Mouse (Mus musculus) olfactory bulb, adult 2 months (tissue): Measurements from ENCODE around the gene Fam53b. TPM values are rescaled to one million over a fixed set of nuclear protein-coding genes. Genes with fewer than 3 reads are reported as not detected.
A peak's percentile ranks its signal among the peaks of the same experiment; 100 is the strongest.

Experiments
- H3K27ac ChIP-seq: fragments of 200-500 bp; 2 replicates; pipeline ENCODE4 v1.5.1; 2012; ENCODE audit warnings: low read depth, low read length; ENCODE audit not compliant: insufficient read depth
- H3K4me1 ChIP-seq: fragments of 200-500 bp; 2 replicates; pipeline ENCODE4 v1.6.1; 2012; ENCODE audit warnings: low read length; ENCODE audit not compliant: control insufficient read depth, insufficient read depth
- H3K4me3 ChIP-seq: fragments of 200-500 bp; 2 replicates; pipeline ENCODE4 v1.5.1; 2012; ENCODE audit warnings: mild to moderate bottlenecking, low read depth, low read length, moderate library complexity; ENCODE audit not compliant: insufficient read depth
- CTCF ChIP-seq: fragments of 200-500 bp; IDR thresholded peaks from 2 replicates; pipeline ENCODE4 v1.5.1; 2012; ENCODE audit warnings: low read depth, mild to moderate bottlenecking, low read length, moderate library complexity; ENCODE audit not compliant: insufficient read depth
- POLR2A ChIP-seq: fragments of 200-500 bp; IDR thresholded peaks from 2 replicates; pipeline ENCODE4 v1.6.1; 2012; ENCODE audit warnings: mild to moderate bottlenecking, low read depth, low read length, moderate library complexity; ENCODE audit not compliant: insufficient read depth
- WGBS: fragments of 180-500 bp; shearing (Covaris S2); methylation state at CpG from one replicate; pipeline ENCODE4 v1.1.7; 2018; 5-methylcytosine and 5-hydroxymethylcytosine counted together
- polyA plus RNA-seq: library from polyadenylated mRNA; stranded (reverse); fragments of >200 nt; gene quantifications from 2 replicates; pipeline ENCODE4 v1.2.4, GENCODE M21; 2012; ENCODE audit warnings: low replicate concordance; ENCODE audit not compliant: missing spikeins, insufficient read depth, insufficient read length

Fam53b gene
- polyA plus RNA-seq, 1 experiment: not detected

- 88% methylated on average over 1 of the region's 1 CpGs for WGBS
- TF ChIP-seq POLR2A (no peak), CTCF (no peak)
Measured at GRCm38 (mm10) chr7:132842455-132842854, 28.8 kb upstream of the Fam53b start.

GRCm38 (mm10) chr7:132841287-132841686 lies 27.6 kb upstream of the Fam53b start:
- Histone ChIP-seq H3K4me3 (no peak overlapping the region), H3K27ac (no peak overlapping the region), H3K4me1 (peaks cover 3% of the 10 kb centered on the region; the same call in 1 of the 2 replicates)
- no peak for TF ChIP-seq CTCF
- no peak for TF ChIP-seq POLR2A
- whole genome bisulfite sequencing: 81% methylated on average over 5 of the region's 5 CpGs

More at GRCm38 (mm10) chr7:132842455-132842854, 28.8 kb upstream of the Fam53b start:
- H3K27ac ChIP-seq: no peak overlapping the region
- no peak overlapping the region for H3K4me3 ChIP-seq
- peaks cover 3% of the 10 kb centered on the region; the same call in 1 of the 2 replicates for H3K4me1 ChIP-seq

GRCm38 (mm10) chr7:132830955-132831354 lies 17.3 kb upstream of the Fam53b start:
- TF ChIP-seq CTCF (no peak), POLR2A (no peak)
- Histone ChIP-seq H3K4me1 (no peaks in the 10 kb centered on the region), H3K27ac (no peak overlapping the region), H3K4me3 (no peak overlapping the region)
- WGBS: 43% methylated on average over 4 of the region's 4 CpGs

- no peak overlapping the region for H3K27ac ChIP-seq
- no peak overlapping the region for H3K4me3 ChIP-seq
- WGBS: 5% methylated on average over 1 of the region's 1 CpGs
- TF ChIP-seq CTCF (no peak), POLR2A (no peak)
- peaks cover 2% of the 10 kb centered on the region; the same call in 1 of the 2 replicates for H3K4me1 ChIP-seq
Measured at GRCm38 (mm10) chr7:132824346-132825022, 10.8 kb upstream of the Fam53b start.

GRCm38 (mm10) chr7:132823832-132824231 lies 10.1 kb upstream of the Fam53b start:
- Histone ChIP-seq H3K27ac (no peak overlapping the region), H3K4me1 (peaks cover 2% of the 10 kb centered on the region; the same call in 1 of the 2 replicates), H3K4me3 (no peak overlapping the region)
- TF ChIP-seq POLR2A (no peak), CTCF (no peak)

GRCm38 (mm10) chr7:132820692-132821091 lies 7.0 kb upstream of the Fam53b start:
- TF ChIP-seq POLR2A (no peak), CTCF (no peak)
- Histone ChIP-seq H3K27ac (no peak overlapping the region), H3K4me1 (peaks cover 2% of the 10 kb centered on the region; the same call in 1 of the 2 replicates), H3K4me3 (no peak overlapping the region)
- 40% methylated on average over 3 of the region's 3 CpGs for WGBS

GRCm38 (mm10) chr7:132817056-132817455 lies 3.4 kb upstream of the Fam53b start:
- WGBS: 87% methylated on average over 6 of the region's 6 CpGs
- H3K27ac ChIP-seq: no peak overlapping the region
- no peak overlapping the region for H3K4me3 ChIP-seq
- peaks cover 5% of the 10 kb centered on the region for H3K4me1 ChIP-seq
- no peak for TF ChIP-seq POLR2A

- WGBS: 81% methylated on average over 2 of the region's 2 CpGs
- peaks cover 8% of the 10 kb centered on the region for H3K4me1 ChIP-seq
- no peak overlapping the region for H3K4me3 ChIP-seq
- no peak overlapping the region for H3K27ac ChIP-seq
- TF ChIP-seq CTCF (no peak), POLR2A (no peak)
Measured at GRCm38 (mm10) chr7:132816528-132816927, 2.8 kb upstream of the Fam53b start.

- peaks cover 11% of the 10 kb centered on the region for H3K4me1 ChIP-seq
- H3K27ac ChIP-seq: no peak overlapping the region
- WGBS: 89% methylated on average over 5 of the region's 5 CpGs
- no peak overlapping the region for H3K4me3 ChIP-seq
- TF ChIP-seq CTCF (no peak), POLR2A (no peak)
Measured at GRCm38 (mm10) chr7:132815081-132815480, 1.4 kb upstream of the Fam53b start.

- peak overlapping the region; percentile 60 for H3K4me3 ChIP-seq
- H3K4me1 ChIP-seq: peaks cover 18% of the 10 kb centered on the region
- TF ChIP-seq POLR2A: no peak
- no peak for TF ChIP-seq CTCF
- H3K27ac ChIP-seq: no peak overlapping the region
- WGBS: 2% methylated on average over 7 of the region's 7 CpGs
Measured at GRCm38 (mm10) chr7:132814089-132814450, 384 bp upstream of the Fam53b start.
